Mouse (Mus musculus): ENCODE measurements around the gene Olah. TPM values are rescaled to one million over a fixed set of nuclear protein-coding genes. Genes with fewer than 3 reads are reported as not detected.
A peak's percentile ranks its signal among the peaks of the same experiment; 100 is the strongest.

Gene Olah
- total RNA-seq, 1 experiment from 2014 or later = not detected

DNA sequence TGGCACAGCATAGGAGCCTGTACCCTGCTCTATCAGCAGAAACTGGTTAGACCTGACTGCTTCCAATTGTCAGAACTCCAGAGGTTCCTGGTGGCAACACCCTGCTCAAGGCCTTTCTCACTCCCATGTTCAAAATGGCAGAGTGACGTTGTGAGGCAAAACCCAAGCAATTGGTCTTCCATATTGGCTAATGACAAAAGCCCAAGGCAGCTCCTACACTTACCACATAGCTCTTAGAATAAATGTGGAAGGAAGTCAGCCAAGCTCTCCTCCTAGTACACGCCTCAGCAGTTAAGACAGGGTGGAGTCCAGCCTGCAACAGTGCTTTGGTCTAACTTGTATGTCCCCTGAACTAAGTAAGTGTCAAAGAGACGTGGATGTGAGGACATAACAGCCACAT is 39.1 kb downstream of the Olah start:
- ATAC-seq (replicated peaks; ENCODE audit: insufficient number of reproducible peaks, low FRiP score, low TSS enrichment, poor library complexity, severe bottlenecking) = no peak

GRCm38 (mm10) chr2:3356311-3356710 is 40.7 kb downstream of the Olah start:
- ATAC-seq (replicated peaks; ENCODE audit: insufficient number of reproducible peaks, low FRiP score, low TSS enrichment, poor library complexity, severe bottlenecking) = no peak

- ATAC-seq (replicated peaks; ENCODE audit: insufficient number of reproducible peaks, low FRiP score, low TSS enrichment, poor library complexity, severe bottlenecking) = no peak
Measured at GRCm38 (mm10) chr2:3355793-3356192, 41.2 kb downstream of the Olah start.

- no peak for ATAC-seq (replicated peaks; ENCODE audit: insufficient number of reproducible peaks, low FRiP score, low TSS enrichment, poor library complexity, severe bottlenecking)
Measured at GRCm38 (mm10) chr2:3353160-3353559, 43.9 kb downstream of the Olah start.

DNA sequence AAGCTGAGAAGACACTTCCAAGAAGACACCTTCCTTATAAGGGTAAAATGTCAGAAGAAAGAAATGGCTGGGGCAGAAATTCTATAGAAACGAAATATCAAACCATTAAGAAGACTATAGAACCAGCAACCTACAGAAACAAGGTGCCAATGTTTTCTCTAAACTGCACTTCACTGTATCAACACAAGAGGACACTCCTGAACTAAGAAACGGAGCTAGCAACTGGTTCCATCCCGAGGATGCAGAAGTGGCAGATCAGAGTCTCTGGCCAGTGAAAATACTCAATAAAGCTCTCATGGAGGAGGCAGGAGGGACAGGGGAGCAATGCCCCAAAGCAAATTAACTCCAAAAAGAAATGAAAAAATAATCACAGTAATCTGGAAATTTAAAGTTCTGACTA is 48.1 kb downstream of the Olah start:
- ATAC-seq (replicated peaks; ENCODE audit: insufficient number of reproducible peaks, low FRiP score, low TSS enrichment, poor library complexity, severe bottlenecking) = peak; percentile 50; the same call in 1 of the 2 replicates

DNA sequence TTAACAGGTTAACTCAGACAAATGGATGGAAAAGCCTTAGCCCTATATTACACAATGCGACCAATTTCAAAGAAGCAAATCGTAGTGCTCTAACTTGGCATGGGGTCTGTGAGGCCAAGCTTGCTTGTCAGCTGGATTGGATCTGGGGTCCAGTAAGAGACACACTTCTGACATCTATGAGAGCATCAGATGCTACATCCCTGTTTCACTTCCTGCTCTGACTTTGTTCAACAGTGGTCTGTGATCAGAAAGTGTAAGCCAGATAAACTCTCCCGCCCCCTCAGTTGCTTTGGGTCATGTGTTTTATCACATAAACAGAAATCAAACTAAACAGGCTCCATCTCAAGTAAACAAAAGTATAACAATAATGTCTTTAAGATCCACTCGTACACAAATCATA is 48.6 kb downstream of the Olah start:
- no peak for ATAC-seq (replicated peaks; ENCODE audit: insufficient number of reproducible peaks, low FRiP score, low TSS enrichment, poor library complexity, severe bottlenecking)

- ATAC-seq (replicated peaks; ENCODE audit: insufficient number of reproducible peaks, low FRiP score, low TSS enrichment, poor library complexity, severe bottlenecking) = no peak
Measured at GRCm38 (mm10) chr2:3335611-3336301, 61.3 kb downstream of the Olah start, which contains the start of gene Acbd7. Acbd7 (plus strand) TSS chr2:3336168.

DNA sequence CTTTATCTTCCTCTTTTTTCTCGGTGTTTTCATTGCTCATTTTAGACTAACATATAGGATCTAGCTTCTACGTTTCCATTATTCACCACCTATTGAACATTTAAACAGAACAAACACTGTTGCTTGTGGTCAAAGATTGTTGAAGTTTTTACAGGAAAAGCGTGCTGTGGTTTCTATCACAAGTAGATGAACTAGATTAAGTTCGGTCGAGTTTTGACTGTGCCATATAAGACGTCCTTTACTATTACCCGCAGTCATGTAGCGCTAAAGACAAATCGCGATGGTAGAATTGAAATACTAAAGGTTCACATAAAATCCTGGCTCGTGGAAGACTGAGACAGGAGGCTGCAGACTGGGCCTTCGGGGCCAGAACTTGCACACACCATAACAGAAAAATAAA is 63.2 kb downstream of the Olah start:
- ATAC-seq (replicated peaks; ENCODE audit: insufficient number of reproducible peaks, low FRiP score, low TSS enrichment, poor library complexity, severe bottlenecking) = no peak

- peak; percentile 97 for ATAC-seq (replicated peaks; ENCODE audit: insufficient number of reproducible peaks, low FRiP score, low TSS enrichment, poor library complexity, severe bottlenecking)
Measured at GRCm38 (mm10) chr2:3332484-3333242, 64.3 kb downstream of the Olah start, which contains the start of gene Rpp38. Rpp38 (minus strand) TSS chr2:3332643.

DNA sequence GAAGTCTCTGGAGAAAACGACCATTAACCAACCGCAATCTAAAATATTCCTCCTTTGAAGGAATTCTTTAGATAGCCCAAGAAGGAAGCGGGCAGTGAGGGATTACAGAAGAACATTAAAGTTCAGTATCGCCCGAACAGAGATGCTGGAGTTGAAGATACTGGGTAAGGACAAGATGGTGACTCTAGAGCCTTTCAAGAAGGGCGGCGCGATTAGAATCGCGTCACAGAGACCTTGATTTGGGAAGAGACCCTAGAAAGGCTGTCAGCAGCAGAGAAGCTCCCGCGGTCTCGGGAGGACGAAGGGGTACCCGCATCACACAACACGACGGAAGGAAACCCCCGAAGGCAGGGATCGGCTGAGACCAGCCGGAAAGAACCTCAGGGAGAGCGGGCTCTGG is 65.0 kb downstream of the Olah start:
- no peak for ATAC-seq (replicated peaks; ENCODE audit: insufficient number of reproducible peaks, low FRiP score, low TSS enrichment, poor library complexity, severe bottlenecking)

DNA sequence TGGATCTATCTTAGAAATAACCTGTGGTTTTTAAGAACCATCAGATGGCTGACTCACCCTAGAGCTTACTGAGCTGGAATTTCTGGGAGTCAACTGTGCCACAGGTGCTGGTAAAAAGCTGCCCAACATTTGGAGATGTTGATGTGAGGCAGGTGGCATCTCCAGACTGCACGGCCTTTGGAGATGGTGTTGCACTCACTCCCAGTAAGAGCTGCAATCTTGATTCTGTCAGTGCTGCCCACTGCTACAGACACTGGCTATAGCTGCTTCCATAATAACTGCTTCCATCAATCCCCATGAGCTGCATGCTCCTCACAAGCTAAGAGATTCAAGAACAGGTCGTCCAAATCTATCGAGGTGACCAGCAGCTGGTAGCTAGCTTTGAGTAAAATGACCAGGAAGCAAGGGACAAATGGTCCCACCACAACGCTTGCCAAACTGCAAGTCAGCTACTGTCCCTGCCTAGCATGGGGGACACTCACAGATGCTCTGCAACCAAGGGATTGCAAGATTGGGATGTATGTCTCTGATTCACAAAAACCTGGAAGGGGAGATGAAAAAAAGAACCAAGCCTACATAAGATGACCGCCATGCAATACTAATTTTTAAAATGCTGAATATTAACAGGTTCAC is 65.8 kb downstream of the Olah start:
- no peak for ATAC-seq (replicated peaks; ENCODE audit: insufficient number of reproducible peaks, low FRiP score, low TSS enrichment, poor library complexity, severe bottlenecking)

GRCm38 (mm10) chr2:3327351-3327750 is 69.7 kb downstream of the Olah start:
- peak; percentile 59 for ATAC-seq (replicated peaks; ENCODE audit: insufficient number of reproducible peaks, low FRiP score, low TSS enrichment, poor library complexity, severe bottlenecking)

DNA sequence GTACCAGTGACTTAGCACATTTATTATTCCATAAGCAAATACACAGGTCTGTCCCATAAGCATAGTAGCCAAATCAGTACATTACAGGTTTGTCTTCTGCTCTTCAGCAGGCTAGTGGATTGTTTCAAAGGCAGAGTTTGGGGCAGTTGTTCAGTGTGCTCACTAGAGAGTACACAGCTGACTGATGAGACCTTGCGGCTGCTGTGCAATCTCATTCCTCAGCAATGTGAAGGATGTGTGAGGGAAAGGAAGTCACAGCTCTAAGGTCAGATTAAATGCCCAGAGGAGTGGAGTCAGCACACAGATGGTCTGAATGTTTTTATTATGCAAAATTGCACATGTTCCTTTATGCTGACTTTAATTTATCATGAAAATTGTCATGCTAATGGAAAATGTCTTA is 70.5 kb downstream of the Olah start:
- ATAC-seq (replicated peaks; ENCODE audit: insufficient number of reproducible peaks, low FRiP score, low TSS enrichment, poor library complexity, severe bottlenecking) = no peak

GRCm38 (mm10) chr2:3324381-3325130 is 72.5 kb downstream of the Olah start:
- ATAC-seq (replicated peaks; ENCODE audit: insufficient number of reproducible peaks, low FRiP score, low TSS enrichment, poor library complexity, severe bottlenecking) = no peak

DNA sequence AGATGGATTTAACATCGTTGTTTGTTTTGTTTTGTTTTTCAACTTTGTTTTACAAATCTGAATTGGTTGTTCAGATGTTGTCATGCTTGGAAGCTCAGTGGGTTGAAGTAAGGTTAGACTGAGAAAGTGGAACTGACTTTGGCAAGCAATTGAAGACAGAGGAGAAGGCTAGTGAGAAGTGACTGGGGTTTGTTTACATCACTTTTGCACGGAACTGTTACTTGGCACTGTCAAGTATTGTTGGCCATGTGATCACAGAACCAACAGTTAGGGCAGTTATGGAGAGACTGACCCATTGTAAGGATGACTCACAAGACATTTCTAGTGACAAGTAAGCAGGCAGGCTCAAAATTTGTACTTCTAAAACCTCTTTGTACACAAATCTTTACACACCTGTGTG is 73.9 kb downstream of the Olah start:
- no peak for ATAC-seq (replicated peaks; ENCODE audit: insufficient number of reproducible peaks, low FRiP score, low TSS enrichment, poor library complexity, severe bottlenecking)

- no peak for ATAC-seq (replicated peaks; ENCODE audit: insufficient number of reproducible peaks, low FRiP score, low TSS enrichment, poor library complexity, severe bottlenecking)
Measured at GRCm38 (mm10) chr2:3305426-3306025, 91.5 kb downstream of the Olah start.

GRCm38 (mm10) chr2:3295826-3296225 is 101.2 kb downstream of the Olah start:
- no peak for ATAC-seq (replicated peaks; ENCODE audit: insufficient number of reproducible peaks, low FRiP score, low TSS enrichment, poor library complexity, severe bottlenecking)

GRCm38 (mm10) chr2:3292170-3292569 is 104.8 kb downstream of the Olah start:
- no peak for ATAC-seq (replicated peaks; ENCODE audit: insufficient number of reproducible peaks, low FRiP score, low TSS enrichment, poor library complexity, severe bottlenecking)

Measured in monocyte, adult 5-6 weeks (primary cell).